Mouse (Mus musculus) testis, adult 2 months (tissue): Measurements from ENCODE around the gene Pgpep1. TPM values are rescaled to one million over a fixed set of nuclear protein-coding genes. Genes with fewer than 3 reads are reported as not detected.

ENCODE experiments used
- H3K27ac ChIP-seq: fragments of 200-500 bp; 2 replicates; pipeline ENCODE4 v1.5.1; 2012; ENCODE audit warnings: low read depth, low read length; ENCODE audit not compliant: control insufficient read depth, insufficient read depth
- H3K27me3 ChIP-seq: fragments of 200-500 bp; 2 replicates; pipeline ENCODE4 v1.6.1; 2012; ENCODE audit warnings: mild to moderate bottlenecking, low read length, moderate library complexity; ENCODE audit not compliant: control insufficient read depth, insufficient read depth
- H3K36me3 ChIP-seq: fragments of 200-500 bp; 2 replicates; pipeline ENCODE4 v1.6.1; 2012; ENCODE audit warnings: mild to moderate bottlenecking, low read length; ENCODE audit not compliant: control insufficient read depth, insufficient read depth
- H3K4me1 ChIP-seq: fragments of 200-500 bp; 2 replicates; pipeline ENCODE4 v1.6.1; 2012; ENCODE audit warnings: low read length; ENCODE audit not compliant: control insufficient read depth, insufficient read depth
- H3K4me3 ChIP-seq: fragments of 200-500 bp; 2 replicates; pipeline ENCODE4 v1.5.1; 2012; ENCODE audit warnings: low read depth, mild to moderate bottlenecking, low read length, moderate library complexity, mixed read lengths; ENCODE audit not compliant: control insufficient read depth
- CTCF ChIP-seq: fragments of 200-500 bp; IDR thresholded peaks from 2 replicates; pipeline ENCODE4 v1.5.1; 2012; ENCODE audit warnings: low read depth, mild to moderate bottlenecking, inconsistent platforms, low read length, moderate library complexity; ENCODE audit not compliant: control insufficient read depth, insufficient read depth, insufficient replicate concordance
- POLR2A ChIP-seq: fragments of 200-500 bp; IDR thresholded peaks from 2 replicates; pipeline ENCODE4 v1.6.1; 2012; ENCODE audit warnings: low read depth, mild to moderate bottlenecking, inconsistent platforms, low read length, moderate library complexity; ENCODE audit not compliant: control insufficient read depth
- polyA plus RNA-seq: library from polyadenylated mRNA; depleted of rRNA; stranded (reverse); fragments of >200 nt; gene quantifications from 2 replicates; pipeline ENCODE4 v1.2.3, GENCODE M21; 2012

Gene Pgpep1
- polyA plus RNA-seq, 1 experiment = 3.7 TPM

DNA sequence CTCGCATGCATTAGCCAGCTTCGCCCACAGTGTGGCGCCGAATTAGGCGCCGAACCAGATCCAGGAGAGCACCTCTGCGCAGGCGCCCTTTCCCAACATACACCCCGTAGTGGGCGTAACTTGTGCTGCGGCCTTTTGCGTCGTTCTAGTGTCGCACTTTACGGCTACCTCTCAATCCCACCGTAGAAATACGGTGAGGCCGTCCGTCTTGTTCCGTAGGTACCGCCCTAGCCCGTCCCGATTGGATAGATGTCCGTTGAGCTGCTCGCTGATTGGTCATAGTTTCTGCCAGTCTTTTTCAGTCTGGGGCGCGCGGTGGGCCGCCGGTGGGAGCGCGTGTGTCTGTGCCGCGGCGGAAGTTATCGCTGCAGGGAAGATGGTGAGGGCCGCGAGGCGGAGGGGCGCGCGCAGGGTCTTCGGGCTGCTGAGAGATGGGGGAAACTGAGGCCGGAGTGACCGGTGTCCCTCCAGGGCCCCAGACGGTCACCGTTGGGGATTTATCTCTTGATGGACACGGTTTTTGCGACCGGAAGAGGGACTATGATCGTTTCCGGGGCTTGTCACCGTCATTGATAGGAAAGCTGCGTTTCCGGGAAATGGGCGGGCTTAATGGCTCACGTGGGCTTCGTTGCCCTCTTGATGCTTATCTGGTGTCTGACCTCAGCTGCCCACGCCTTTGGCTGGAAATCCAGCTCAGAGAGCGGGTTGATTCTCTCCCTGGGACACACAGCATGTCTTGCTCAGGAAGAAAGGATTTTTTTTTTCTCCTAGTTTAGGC, 13.1 kb upstream of the Pgpep1 start, which contains the start of gene Lsm4:
Lsm4 (plus strand) TSS at position 170 of the 778 bp plus-strand sequence.
- no peaks in the 10 kb centered on the region for H3K27me3 ChIP-seq
- peak within 1 kb of the TSS; percentile 96 for H3K4me3 ChIP-seq
- peak; percentile 40 for TF ChIP-seq POLR2A
- peak; percentile 52; the same call in 1 of the 2 replicates for TF ChIP-seq CTCF
- peaks cover 21% of the 10 kb centered on the region for H3K4me1 ChIP-seq
- peak within 1 kb of the TSS; percentile 95 for H3K27ac ChIP-seq
- H3K36me3 ChIP-seq = no peaks in the 10 kb centered on the region

DNA sequence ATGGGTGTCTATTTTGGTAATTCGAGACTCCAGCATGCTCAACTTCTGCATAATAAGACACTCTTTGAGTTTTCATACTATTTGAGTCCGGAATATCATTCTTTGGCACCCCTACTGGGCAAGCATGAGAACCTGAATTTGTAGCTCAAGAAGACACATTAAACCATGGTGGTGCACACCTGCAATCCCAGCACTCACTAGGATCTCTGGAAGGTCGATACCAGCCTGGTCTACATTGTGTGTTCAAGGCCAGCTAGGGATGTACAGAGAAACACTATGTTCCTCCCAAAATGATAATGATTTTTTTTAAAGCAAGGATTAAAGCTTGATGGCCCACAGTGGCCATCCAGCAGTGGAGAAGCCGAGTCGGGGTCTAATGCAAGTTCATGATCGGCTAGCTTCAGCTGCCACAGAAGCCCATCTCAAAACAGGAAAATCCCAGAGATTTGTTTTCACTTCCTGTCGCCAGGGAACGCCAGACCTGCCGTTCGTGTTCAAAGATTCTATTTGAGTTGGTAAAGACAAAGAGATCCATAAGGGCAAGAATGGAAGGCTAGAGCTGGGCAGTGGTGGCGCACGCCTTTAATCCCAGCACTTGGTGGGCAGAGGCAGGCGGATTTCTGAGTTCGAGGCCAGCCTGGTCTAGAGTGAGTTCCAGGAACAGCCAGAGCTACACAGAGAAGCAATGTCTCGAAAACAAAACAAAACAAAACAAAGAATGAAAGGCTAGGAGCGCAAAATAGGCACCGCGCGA, 12.3 kb upstream of the Pgpep1 start:
- Histone ChIP-seq H3K4me1 (peaks cover 21% of the 10 kb centered on the region), H3K4me3 (peak overlapping the region; percentile 96), H3K36me3 (no peaks in the 10 kb centered on the region), H3K27ac (peak overlapping the region; percentile 80), H3K27me3 (no peaks in the 10 kb centered on the region)
- TF ChIP-seq POLR2A (no peak), CTCF (no peak)

DNA sequence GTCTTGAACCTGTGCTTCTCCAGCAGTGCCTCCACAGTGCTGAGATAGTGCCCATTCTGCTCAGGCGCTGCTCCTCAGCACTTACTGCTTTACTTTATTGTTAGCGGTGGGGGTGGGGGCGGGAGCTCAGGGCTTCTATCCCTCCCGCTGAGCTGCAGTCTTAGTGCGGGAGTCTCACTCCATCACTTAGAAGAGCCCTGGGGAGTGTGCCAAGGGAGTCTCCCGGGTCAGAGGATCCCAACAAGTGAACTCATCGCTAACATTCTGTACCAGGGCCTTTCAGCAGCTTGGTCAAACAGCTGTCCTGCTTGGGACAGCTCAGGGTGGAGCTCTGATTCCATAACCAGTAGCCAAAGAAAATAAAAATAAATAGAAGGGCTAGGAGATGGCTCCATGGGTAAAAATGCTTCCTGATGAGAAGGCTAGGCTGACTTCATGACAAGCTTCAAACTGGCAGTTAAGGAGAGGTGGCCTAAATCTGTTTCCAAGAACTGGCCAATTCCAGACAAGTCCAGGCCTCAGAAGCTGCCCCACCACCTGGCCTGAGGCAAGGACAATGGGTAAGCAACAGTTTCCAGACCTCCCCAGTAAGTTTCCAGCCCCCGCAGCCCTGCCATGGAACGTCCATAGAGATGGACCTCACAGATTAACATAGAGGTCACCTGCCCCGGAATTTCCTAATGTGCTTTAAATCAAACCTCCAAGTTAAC, 11.6 kb upstream of the Pgpep1 start:
- Histone ChIP-seq H3K4me3 (no peak overlapping the region), H3K36me3 (no peaks in the 10 kb centered on the region), H3K4me1 (peaks cover 23% of the 10 kb centered on the region), H3K27ac (peak overlapping the region; percentile 49; the same call in 1 of the 2 replicates), H3K27me3 (no peaks in the 10 kb centered on the region)
- TF ChIP-seq POLR2A = no peak
- no peak for TF ChIP-seq CTCF

DNA sequence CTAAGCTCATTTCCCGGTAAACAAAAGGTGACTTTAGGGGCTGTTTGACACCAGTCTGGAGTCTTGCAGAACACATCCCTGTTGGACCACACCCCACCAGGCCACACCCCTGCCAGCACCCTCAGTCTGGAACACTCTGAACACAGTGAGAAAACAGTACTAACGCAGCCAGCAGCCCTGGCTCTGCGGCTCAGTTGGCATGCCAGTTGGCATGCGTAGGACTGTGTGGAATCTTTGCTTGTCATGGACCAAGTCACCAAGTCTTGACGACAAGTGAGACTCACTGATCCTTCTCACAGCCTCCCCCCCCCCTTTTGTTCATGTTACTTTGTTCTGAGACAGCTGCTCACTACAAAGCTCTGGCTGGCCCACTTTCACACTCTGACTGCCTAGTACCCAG, 6.9 kb upstream of the Pgpep1 start:
- Histone ChIP-seq H3K36me3 (no peaks in the 10 kb centered on the region), H3K4me3 (no peak overlapping the region), H3K27ac (no peak overlapping the region), H3K4me1 (peaks cover 4% of the 10 kb centered on the region), H3K27me3 (no peaks in the 10 kb centered on the region)
- TF ChIP-seq CTCF (no peak), POLR2A (no peak)

DNA sequence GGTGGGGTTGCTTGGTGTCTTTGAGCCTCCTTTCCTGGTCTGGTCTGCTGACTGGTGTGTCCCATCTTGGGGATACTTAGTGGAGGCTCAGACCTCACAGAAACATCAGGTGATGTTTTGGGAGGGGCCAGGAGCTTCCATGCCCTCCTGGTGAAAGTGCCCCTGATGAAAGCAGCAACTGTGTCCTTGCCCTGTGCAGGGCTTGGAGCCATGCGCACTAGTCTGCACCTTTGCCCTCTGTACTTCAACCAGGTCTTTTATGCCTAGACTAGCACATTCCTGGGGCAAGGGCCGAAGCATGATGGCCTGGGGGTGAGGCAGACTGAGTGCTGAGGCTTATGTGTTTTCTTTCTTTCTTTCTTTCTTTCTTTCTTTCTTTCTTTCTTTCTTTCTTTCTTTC, 5.4 kb upstream of the Pgpep1 start:
- no peak for TF ChIP-seq POLR2A
- TF ChIP-seq CTCF = no peak
- Histone ChIP-seq H3K4me3 (no peak overlapping the region), H3K27me3 (no peaks in the 10 kb centered on the region), H3K27ac (no peak overlapping the region), H3K4me1 (peaks cover 2% of the 10 kb centered on the region; the same call in 1 of the 2 replicates), H3K36me3 (no peaks in the 10 kb centered on the region)

DNA sequence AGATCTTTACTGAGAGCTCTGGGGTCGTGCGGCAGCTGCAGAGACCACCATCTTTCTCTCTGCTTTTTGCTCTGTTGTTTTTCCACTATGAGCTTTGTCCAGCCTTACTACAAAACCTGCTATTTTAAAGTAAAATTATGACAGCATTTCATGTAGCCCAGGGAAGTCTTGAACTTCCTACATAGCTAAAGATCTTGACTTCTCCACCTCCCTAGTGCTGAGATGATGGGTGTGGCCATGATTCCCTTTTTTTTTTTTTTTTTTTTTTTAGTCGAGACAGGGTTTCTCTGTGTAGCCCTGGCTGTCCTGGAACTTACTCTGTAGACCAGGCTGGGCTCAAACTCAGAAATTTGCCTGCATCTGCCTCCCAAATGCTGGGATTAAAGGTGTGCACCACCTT, 4.4 kb upstream of the Pgpep1 start:
- H3K4me1 ChIP-seq = peaks cover 8% of the 10 kb centered on the region
- TF ChIP-seq CTCF = no peak
- TF ChIP-seq POLR2A = no peak

DNA sequence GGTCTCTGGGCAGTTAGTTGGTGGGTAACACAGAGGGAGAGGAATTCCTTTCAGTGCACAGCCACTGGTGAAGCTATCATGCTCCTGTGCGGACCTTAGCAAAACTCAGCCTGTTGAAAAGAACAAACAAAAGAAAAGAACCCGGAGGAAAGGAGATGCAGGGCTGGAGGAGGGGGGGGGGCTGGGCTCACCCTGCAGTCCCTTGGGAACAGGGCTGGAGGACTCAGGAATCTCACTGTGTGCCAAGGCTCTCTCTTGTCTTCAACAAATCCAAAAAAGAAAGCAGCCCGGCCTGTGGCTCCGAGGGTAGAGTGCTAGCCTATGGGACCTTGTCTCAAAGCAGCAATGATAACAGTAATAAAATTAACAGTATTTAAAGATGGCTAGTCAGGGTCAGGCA, 3.5 kb upstream of the Pgpep1 start:
- Histone ChIP-seq H3K4me1 (peaks cover 12% of the 10 kb centered on the region), H3K27me3 (no peaks in the 10 kb centered on the region), H3K4me3 (no peak overlapping the region), H3K36me3 (no peaks in the 10 kb centered on the region), H3K27ac (no peak overlapping the region)
- TF ChIP-seq CTCF (no peak), POLR2A (no peak)

More for the DNA sequence above, 4.4 kb upstream of the Pgpep1 start:
- no peak overlapping the region for H3K4me3 ChIP-seq
- no peak overlapping the region for H3K27ac ChIP-seq
- no peaks in the 10 kb centered on the region for H3K36me3 ChIP-seq
- no peaks in the 10 kb centered on the region for H3K27me3 ChIP-seq
